ENCODE assay signal across 11 mouse cellular contexts in the genomic region with DNA sequence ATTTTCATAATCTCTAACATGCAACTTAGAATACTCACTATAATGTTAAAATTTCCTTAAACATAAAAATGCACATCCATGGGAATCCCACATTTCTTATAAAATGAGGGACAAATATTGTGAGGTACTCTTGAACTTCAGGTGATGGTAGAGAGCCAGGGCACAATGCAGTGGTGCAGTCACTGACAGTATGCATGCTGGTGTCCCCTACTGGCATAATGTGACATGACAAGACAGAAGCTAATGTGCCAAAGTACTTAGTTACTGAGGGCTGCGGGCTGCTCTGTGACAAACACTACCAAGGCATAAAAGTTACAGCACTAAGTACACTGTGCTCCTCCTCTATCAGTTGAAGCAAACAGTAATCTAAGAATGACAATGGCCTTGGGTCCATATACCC.
DNase-seq lines count a peak whose midpoint lies in the region; ATAC-seq and TF ChIP-seq lines count a peak whose summit lies in the region.
"Had no signal": no experiment of that assay in that cellular context is flagged by ENCODE, and none has a peak within 500 bp of the region (broad histone marks: within the 10 kb centered on the region; RNA-seq: fewer than 3 reads in every experiment).

No protein-coding gene starts in this region.

- DNase-seq in cerebellum, postnatal 14 days: peak; percentile 1 to 2
- DNase-seq in cerebellum, postnatal 4 days (ENCODE audit: low spot score in 2 of 2): no peak
- DNase-seq in layer of hippocampus, adult 2 months (ENCODE audit: low spot score in 2 of 2): no peak
- no peak for DNase-seq in layer of hippocampus, adult 11-12 months (ENCODE audit: low spot score)
- DNase-seq in G1E (ENCODE audit: low spot score): no peak
- no peak for DNase-seq in ovary, postnatal 36 days (ENCODE audit: low spot score)
- DNase-seq in gastrocnemius, adult 2 months: no peak
- DNase-seq: B cell, adult 2 months had no signal

- H3K4me1 ChIP-seq in G1E (ENCODE audit: insufficient read depth, low read depth, low read length): no peaks in the 10 kb centered on the region
- H3K4me1 ChIP-seq: liver, embryonic 15.5 days had no signal

- no peaks in the 10 kb centered on the region for H3K9me3 ChIP-seq in G1E (replicated peaks)
- H3K9me3 ChIP-seq: liver, embryonic 15.5 days had no signal

- H3K4me3 ChIP-seq in layer of hippocampus, adult 2 months: no peak overlapping the region
- H3K4me3 ChIP-seq in G1E (ENCODE audit: low read depth, low read length): no peak overlapping the region
- no peak overlapping the region for H3K4me3 ChIP-seq in gastrocnemius, adult 2 months
- H3K4me3 ChIP-seq: erythroblast, embryonic 14.5 days; liver, embryonic 15.5 days had no signal

- H3K27ac ChIP-seq in layer of hippocampus, adult 2 months: no peak overlapping the region
- H3K27ac ChIP-seq in gastrocnemius, adult 2 months: no peak overlapping the region
- H3K27ac ChIP-seq: liver, embryonic 15.5 days had no signal

- peak; percentile 65 for TF ChIP-seq CTCF in layer of hippocampus, adult 2 months (conservative IDR thresholded peaks at IDR 0.05)
- peak; percentile 5; the same call in 1 of the 2 replicates for TF ChIP-seq CTCF in G1E (IDR thresholded peaks at IDR 0.05; ENCODE audit: low read depth, low read length)
- TF ChIP-seq CTCF in gastrocnemius, adult 2 months (IDR thresholded peaks at IDR 0.05): no peak

- no peak for ATAC-seq in G1E (ENCODE audit: extremely low read depth, insufficient number of reproducible peaks, low FRiP score, poor library complexity, severe bottlenecking)
- ATAC-seq in hematopoietic stem cell, adult 5-6 weeks (replicated peaks in 1 of 2; ENCODE audit: insufficient read depth in 1 of 2, low FRiP score in 2 of 2, low TSS enrichment in 1 of 2, low read depth in 1 of 2, poor library complexity in 2 of 2, severe bottlenecking in 2 of 2): peak; percentile 51 to 65; a peak in 2 of 4 replicates

- no peaks in the 10 kb centered on the region for H3K36me3 ChIP-seq in G1E (replicated peaks)
- H3K36me3 ChIP-seq: liver, embryonic 15.5 days had no signal

- H3K27me3 ChIP-seq in G1E (ENCODE audit: insufficient read depth, low read length): no peaks in the 10 kb centered on the region
- H3K27me3 ChIP-seq: liver, embryonic 15.5 days had no signal

- intact Hi-C loops in gastrocnemius, adult 2 months (cut with DNase I): no loop called here

Comparison
In these comparisons a context has a peak if more than half of its experiments do, and no peak if none do; other contexts are left out.
1. DNase-seq: peak in cerebellum, postnatal 14 days (2 of 2); none in cerebellum, postnatal 4 days (0 of 2), layer of hippocampus, adult 2 months (0 of 2), layer of hippocampus, adult 11-12 months (single experiment), G1E (single experiment), ovary, postnatal 36 days (single experiment) and gastrocnemius, adult 2 months (single experiment).